Mouse (Mus musculus) lung, postnatal 36 days (tissue): Measurements from ENCODE around the gene Fam78a.
A peak's percentile ranks its signal among the peaks of the same experiment; 100 is the strongest.

ENCODE experiments used
- DNase-seq: peaks from one replicate; pipeline ENCODE4 v3.0.0; 2022; ENCODE audit warnings: mixed read lengths

Gene Fam78a

GRCm38 (mm10) chr2:32096122-32096420 lies 11.4 kb upstream of the Fam78a start:
- no peak for DNase-seq

- DNase-seq: peak; percentile 64
These were observed 10.9 kb upstream of the Fam78a start, which contains the start of gene Plpp7 for GRCm38 (mm10) chr2:32095351-32096121. Gene Plpp7 (plus strand): TSS chr2:32095528.

GRCm38 (mm10) chr2:32094001-32094707 lies 9.5 kb upstream of the Fam78a start:
- DNase-seq: no peak

- no peak for DNase-seq
These were observed 7.3 kb upstream of the Fam78a start for GRCm38 (mm10) chr2:32091956-32092355.

- DNase-seq: no peak
These were observed 5.5 kb upstream of the Fam78a start for GRCm38 (mm10) chr2:32090145-32090544.

- DNase-seq: peak; percentile 69
These were observed 4.9 kb upstream of the Fam78a start for GRCm38 (mm10) chr2:32089606-32090005.

- peak; percentile 25 for DNase-seq
These were observed 3.8 kb upstream of the Fam78a start for GRCm38 (mm10) chr2:32088372-32088981.

GRCm38 (mm10) chr2:32087606-32088005 lies 2.9 kb upstream of the Fam78a start:
- no peak for DNase-seq

GRCm38 (mm10) chr2:32085231-32085630 lies 574 bp upstream of the Fam78a start:
- DNase-seq: no peak

GRCm38 (mm10) chr2:32084872-32085199 lies 179 bp upstream of the Fam78a start:
- no peak for DNase-seq

GRCm38 (mm10) chr2:32083159-32084011 lies 1.3 kb downstream of the Fam78a start:
- peak; percentile 71 for DNase-seq

- no peak for DNase-seq
These were observed 2.4 kb downstream of the Fam78a start for GRCm38 (mm10) chr2:32082229-32082628.

- peak; percentile 42 for DNase-seq
These were observed 3.2 kb downstream of the Fam78a start for GRCm38 (mm10) chr2:32081296-32081929.

GRCm38 (mm10) chr2:32080681-32081080 lies 4.0 kb downstream of the Fam78a start:
- DNase-seq: no peak

- no peak for DNase-seq
These were observed 5.4 kb downstream of the Fam78a start for GRCm38 (mm10) chr2:32079191-32079725.

GRCm38 (mm10) chr2:32078522-32078921 lies 6.1 kb downstream of the Fam78a start:
- peak; percentile 72 for DNase-seq

GRCm38 (mm10) chr2:32077744-32078143 lies 6.9 kb downstream of the Fam78a start:
- no peak for DNase-seq

- no peak for DNase-seq
These were observed 9.3 kb downstream of the Fam78a start for GRCm38 (mm10) chr2:32075368-32075767.

- no peak for DNase-seq
These were observed 10.3 kb downstream of the Fam78a start for GRCm38 (mm10) chr2:32074404-32074803.

GRCm38 (mm10) chr2:32070747-32071146 lies 13.9 kb downstream of the Fam78a start:
- DNase-seq: no peak

GRCm38 (mm10) chr2:32068811-32069607 lies 15.6 kb downstream of the Fam78a start:
- DNase-seq: no peak
